Mouse (Mus musculus) testis, adult 2 months (tissue): ENCODE results near the gene Cd151.

Experiments used
- CTCF ChIP-seq: fragments of 200-500 bp; IDR thresholded peaks from 2 replicates; pipeline ENCODE4 v1.5.1; 2012; ENCODE audit warnings: low read depth, mild to moderate bottlenecking, inconsistent platforms, low read length, moderate library complexity; ENCODE audit not compliant: control insufficient read depth, insufficient read depth, insufficient replicate concordance
- POLR2A ChIP-seq: fragments of 200-500 bp; IDR thresholded peaks from 2 replicates; pipeline ENCODE4 v1.6.1; 2012; ENCODE audit warnings: low read depth, mild to moderate bottlenecking, inconsistent platforms, low read length, moderate library complexity; ENCODE audit not compliant: control insufficient read depth

DNA sequence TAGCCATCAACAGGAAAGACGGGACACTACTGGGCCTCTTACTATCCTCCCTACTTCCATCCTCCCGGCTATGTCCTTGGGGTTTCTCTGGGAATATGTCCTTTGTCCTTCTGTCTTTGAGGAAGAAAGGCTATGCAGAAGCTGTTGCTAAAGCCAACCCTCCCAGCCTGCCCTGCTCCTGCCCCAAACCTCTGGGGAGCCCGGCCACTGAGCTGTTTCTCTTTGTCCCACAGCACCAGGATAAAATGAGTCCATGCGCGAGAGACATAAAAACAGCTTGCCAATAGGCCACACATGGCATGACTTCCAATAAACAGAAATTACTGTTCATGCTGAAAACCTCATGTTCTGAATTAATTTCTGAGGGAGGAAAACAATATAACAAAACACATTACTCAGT, 51.1 kb downstream of the Cd151 start:
- TF ChIP-seq CTCF: no peak
- no peak for TF ChIP-seq POLR2A
